Mouse (Mus musculus): ENCODE data around the gene Sac3d1.

DNA sequence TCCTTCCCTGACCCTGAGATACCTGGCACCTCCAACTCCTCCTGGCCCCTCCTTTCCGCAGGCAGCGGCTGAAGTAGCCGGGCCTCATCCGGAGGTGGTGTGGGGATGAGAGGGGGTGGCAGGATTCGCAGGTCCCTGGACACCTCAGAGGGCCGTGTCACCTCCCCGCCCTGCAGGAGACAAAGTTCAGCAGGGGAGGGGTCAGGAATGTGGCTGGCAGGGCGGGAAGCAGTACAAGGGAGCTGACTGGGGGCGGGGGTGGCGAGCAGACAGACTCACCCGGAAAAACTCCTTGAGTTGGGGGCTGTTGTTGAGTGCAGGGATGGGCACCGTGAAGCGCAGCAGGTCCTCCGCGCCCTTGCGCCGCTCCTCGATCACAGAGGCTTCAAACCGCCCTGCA lies 3.3 kb upstream of the Sac3d1 start:
- TF ChIP-seq RCOR1 (IDR thresholded peaks at IDR 0.05; ENCODE audit: low read depth, low read length) (no peak), SMC3 (IDR thresholded peaks at IDR 0.05; ENCODE audit: low read depth, low read length) (no peak), MAFK (IDR thresholded peaks at IDR 0.05; ENCODE audit: borderline replicate concordance, low read depth, low read length) (no peak), USF1 (IDR thresholded peaks at IDR 0.05; ENCODE audit: low read depth, low read length) (no peak), USF2 (IDR thresholded peaks at IDR 0.05; ENCODE audit: borderline replicate concordance in 1 of 2, insufficient read depth in 1 of 2, low read depth in 1 of 2, low read length in 2 of 2) (no peak), TBP (IDR thresholded peaks at IDR 0.05; ENCODE audit: low read depth, low read length) (no peak), ZNF384 (IDR thresholded peaks at IDR 0.05; ENCODE audit: low read depth, low read length) (no peak), KAT2A (conservative IDR thresholded peaks at IDR 0.05; ENCODE audit: low read depth, low read length) (no peak), CHD2 (IDR thresholded peaks at IDR 0.05; ENCODE audit: low read length) (no peak), POLR2A (IDR thresholded peaks at IDR 0.05; ENCODE audit: control insufficient read depth in 1 of 2, insufficient read depth in 1 of 2, low read depth in 1 of 2, low read length in 2 of 2, poor library complexity in 1 of 2) (no peak), POLR2AphosphoS5 (IDR thresholded peaks at IDR 0.05; ENCODE audit: borderline replicate concordance, low read depth, low read length) (no peak), ETS1 (IDR thresholded peaks at IDR 0.05; ENCODE audit: low read depth, low read length) (no peak), MYC (IDR thresholded peaks at IDR 0.05; ENCODE audit: low read depth, low read length) (no peak)

All from MEL (cell line).